Mouse (Mus musculus) stomach, embryonic 16.5 days (tissue): ENCODE data around the gene Calu. TPM values are rescaled to one million over a fixed set of nuclear protein-coding genes. Genes with fewer than 3 reads are reported as not detected.
A peak's percentile ranks its signal among the peaks of the same experiment; 100 is the strongest.

Experiments
- ATAC-seq: fragments of 200-750 bp; cut with Nextera tagmentation; 2 replicates; pipeline ENCODE4 v1.8.0; 2017; ENCODE audit warnings: moderate number of reproducible peaks, moderate TSS enrichment; ENCODE audit not compliant: insufficient read depth, low FRiP score
- H3K27ac ChIP-seq: fragments of 300-500 bp; sonication (generic); 2 replicates; pipeline ENCODE4 v1.5.1; 2014; ENCODE audit warnings: low read length
- H3K27me3 ChIP-seq: fragments of 300-500 bp; sonication (generic); 2 replicates; pipeline ENCODE4 v1.6.1; 2014; ENCODE audit warnings: low read length, control low read depth, mixed read lengths; ENCODE audit not compliant: control insufficient read depth, insufficient read depth
- H3K36me3 ChIP-seq: fragments of 300-500 bp; sonication (generic); 2 replicates; pipeline ENCODE4 v1.6.1; 2014; ENCODE audit warnings: low read length; ENCODE audit not compliant: control insufficient read depth, insufficient read depth
- H3K4me1 ChIP-seq: fragments of 300-500 bp; sonication (generic); 2 replicates; pipeline ENCODE4 v1.6.1; 2014; ENCODE audit warnings: low read length, control low read depth, mixed read lengths; ENCODE audit not compliant: control insufficient read depth, insufficient read depth
- H3K4me2 ChIP-seq: fragments of 300-500 bp; sonication (generic); 2 replicates; pipeline ENCODE4 v1.6.1; 2014; ENCODE audit warnings: low read depth, low read length, mixed read lengths
- H3K4me3 ChIP-seq: fragments of 300-500 bp; sonication (generic); replicated peaks from 2 replicates; pipeline ENCODE4 v1.5.1; 2014; ENCODE audit warnings: mild to moderate bottlenecking, low read length
- H3K9ac ChIP-seq: fragments of 300-500 bp; sonication (generic); 2 replicates; pipeline ENCODE4 v1.6.1; 2014; ENCODE audit warnings: low read length
- H3K9me3 ChIP-seq: fragments of 300-500 bp; sonication (generic); replicated peaks from 2 replicates; pipeline ENCODE4 v1.6.1; 2016; ENCODE audit warnings: low read length, control low read depth; ENCODE audit not compliant: control insufficient read depth
- WGBS: fragments of 180-500 bp; shearing (Covaris S2); extraction: QIAGEN DNeasy Blood & Tissue Kit; methylation state at CpG from one replicate; pipeline ENCODE4 v1.1.7; 2014; 5-methylcytosine and 5-hydroxymethylcytosine counted together
- polyA plus RNA-seq: library from polyadenylated mRNA; unstranded; fragments of >200 nt; fragmentation: Nextera tagmentation; extraction: Ambion mirVana; gene quantifications from 2 replicates; pipeline ENCODE4 v1.2.1, GENCODE M21; 2015

Gene Calu
- polyA plus RNA-seq, 1 experiment from 2014 or later, result 391 TPM

DNA sequence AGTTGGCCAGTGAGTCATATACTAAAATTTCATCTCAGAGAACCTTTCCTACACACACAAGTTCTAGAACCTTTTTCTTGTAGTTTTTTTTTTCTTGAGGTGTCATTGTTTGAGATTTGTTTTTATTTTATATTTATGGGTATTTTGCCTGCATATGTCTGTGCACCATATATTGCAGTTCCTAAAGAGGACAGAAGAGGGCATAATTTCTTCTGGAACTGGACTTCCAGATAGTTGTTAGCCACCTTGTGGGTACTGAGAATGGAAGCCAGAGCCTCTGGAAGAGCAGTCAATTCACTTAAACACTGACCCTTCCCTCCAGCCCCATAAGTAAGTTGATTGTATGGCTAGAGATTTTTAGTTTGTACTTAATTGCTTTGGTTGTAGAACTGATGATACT is 3.7 kb downstream of the Calu start:
- Histone ChIP-seq H3K4me1 (peaks cover 14% of the 10 kb centered on the region), H3K4me2 (no peak overlapping the region), H3K9ac (no peak overlapping the region), H3K27me3 (no peaks in the 10 kb centered on the region), H3K9me3 (no peaks in the 10 kb centered on the region), H3K36me3 (no peaks in the 10 kb centered on the region; the same call in 1 of the 2 replicates), H3K27ac (no peak overlapping the region), H3K4me3 (no peak overlapping the region)
- ATAC-seq, result no peak

DNA sequence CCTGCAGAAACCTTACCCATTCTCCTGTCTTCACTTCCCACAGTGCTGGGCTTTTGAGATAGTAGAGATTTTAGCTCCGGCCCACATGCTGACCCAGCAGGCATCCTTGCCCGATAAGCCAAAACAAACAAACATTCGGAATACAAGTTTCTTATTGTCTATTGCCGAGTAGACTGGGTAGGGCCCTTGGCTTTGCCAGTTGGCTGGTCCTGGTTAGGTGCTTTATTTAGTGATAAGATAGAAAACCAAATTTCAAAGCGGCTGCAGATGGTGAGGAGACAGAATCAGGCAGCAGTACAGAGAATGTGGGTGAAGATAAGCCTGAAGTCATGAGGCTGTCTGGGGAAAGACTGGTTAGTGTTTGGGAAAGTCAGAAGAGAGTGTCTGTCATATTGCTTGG is 4.9 kb downstream of the Calu start:
- no peaks in the 10 kb centered on the region for H3K9me3 ChIP-seq
- no peak overlapping the region for H3K4me3 ChIP-seq
- H3K36me3 ChIP-seq, result peaks cover 4% of the 10 kb centered on the region; the same call in 1 of the 2 replicates
- 48% methylated on average over 5 of the region's 5 CpGs for WGBS
- no peak overlapping the region for H3K4me2 ChIP-seq
- ATAC-seq, result no peak
- H3K27me3 ChIP-seq, result no peaks in the 10 kb centered on the region
- H3K9ac ChIP-seq, result no peak overlapping the region
- H3K4me1 ChIP-seq, result peaks cover 14% of the 10 kb centered on the region
- H3K27ac ChIP-seq, result no peak overlapping the region

DNA sequence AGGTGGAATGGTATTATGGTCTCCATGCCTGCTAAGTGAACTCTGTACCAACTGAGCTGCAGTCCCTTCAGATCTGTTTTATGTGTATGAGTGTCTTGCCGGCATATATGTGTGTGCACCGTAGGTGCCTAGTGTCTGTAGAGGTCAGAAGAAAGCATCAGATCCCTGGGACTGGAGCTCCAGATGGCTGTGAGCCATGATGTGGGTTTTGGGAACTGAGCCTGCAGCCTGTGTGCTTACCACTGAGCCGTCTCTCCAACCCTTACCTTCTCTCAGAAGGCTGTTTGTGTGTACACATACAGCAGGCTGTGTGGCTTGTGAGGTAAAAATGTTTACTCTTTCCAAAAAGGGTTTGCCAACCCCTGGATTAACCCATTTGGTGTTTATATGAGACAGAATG is 11.5 kb downstream of the Calu start:
- no peaks in the 10 kb centered on the region for H3K27me3 ChIP-seq
- no peaks in the 10 kb centered on the region for H3K9me3 ChIP-seq
- no peak overlapping the region for H3K4me3 ChIP-seq
- H3K9ac ChIP-seq, result no peak overlapping the region
- peaks cover 4% of the 10 kb centered on the region; the same call in 1 of the 2 replicates for H3K36me3 ChIP-seq
- no peak for ATAC-seq
- H3K4me1 ChIP-seq, result no peaks in the 10 kb centered on the region
- no peak overlapping the region for H3K4me2 ChIP-seq
- H3K27ac ChIP-seq, result no peak overlapping the region
- 85% methylated on average over 3 of the region's 3 CpGs for WGBS

DNA sequence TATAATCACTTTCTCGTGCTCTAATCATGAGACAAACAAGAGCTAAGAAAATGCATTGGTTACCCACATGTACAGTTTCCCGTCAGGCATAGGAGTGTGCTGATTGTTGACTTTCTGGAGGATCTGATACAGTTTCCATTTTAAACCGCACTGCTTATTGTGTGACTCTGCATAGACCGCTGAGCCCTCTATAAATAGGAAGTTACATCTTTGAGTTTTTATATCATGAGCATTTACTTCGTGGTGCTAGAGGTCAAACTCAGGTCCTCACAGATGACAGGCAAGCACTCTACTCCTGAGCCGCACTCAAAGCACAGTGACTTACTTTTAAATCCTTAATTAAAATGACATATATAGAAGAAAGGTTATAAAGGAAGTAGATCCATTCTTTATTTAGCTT is 12.3 kb downstream of the Calu start:
- Histone ChIP-seq H3K27ac (no peak overlapping the region), H3K4me3 (no peak overlapping the region), H3K36me3 (peaks cover 4% of the 10 kb centered on the region; the same call in 1 of the 2 replicates), H3K9ac (no peak overlapping the region), H3K4me1 (no peaks in the 10 kb centered on the region), H3K27me3 (no peaks in the 10 kb centered on the region), H3K4me2 (no peak overlapping the region), H3K9me3 (no peaks in the 10 kb centered on the region)
- 75% methylated on average over 6 of the region's 6 CpGs for WGBS
- no peak for ATAC-seq

- no peak overlapping the region for H3K4me3 ChIP-seq
- H3K27me3 ChIP-seq, result no peaks in the 10 kb centered on the region
- no peak overlapping the region for H3K9ac ChIP-seq
- H3K9me3 ChIP-seq, result no peaks in the 10 kb centered on the region
- H3K4me2 ChIP-seq, result no peak overlapping the region
- WGBS, result 61% methylated on average over 7 of the region's 7 CpGs
- ATAC-seq, result no peak
- H3K27ac ChIP-seq, result peak overlapping the region; percentile 47
- H3K4me1 ChIP-seq, result no peaks in the 10 kb centered on the region
- peaks cover 13% of the 10 kb centered on the region for H3K36me3 ChIP-seq
Measured at GRCm38 (mm10) chr6:29362246-29363128, 14.6 kb downstream of the Calu start.

GRCm38 (mm10) chr6:29363129-29363515 is 15.3 kb downstream of the Calu start:
- H3K9me3 ChIP-seq, result no peaks in the 10 kb centered on the region
- peaks cover 16% of the 10 kb centered on the region for H3K36me3 ChIP-seq
- ATAC-seq, result no peak
- H3K4me2 ChIP-seq, result no peak overlapping the region
- WGBS, result 87% methylated on average over 3 of the region's 3 CpGs
- peak overlapping the region; percentile 47; the same call in 1 of the 2 replicates for H3K27ac ChIP-seq
- no peak overlapping the region for H3K9ac ChIP-seq
- H3K4me1 ChIP-seq, result no peaks in the 10 kb centered on the region
- H3K27me3 ChIP-seq, result no peaks in the 10 kb centered on the region
- H3K4me3 ChIP-seq, result no peak overlapping the region

DNA sequence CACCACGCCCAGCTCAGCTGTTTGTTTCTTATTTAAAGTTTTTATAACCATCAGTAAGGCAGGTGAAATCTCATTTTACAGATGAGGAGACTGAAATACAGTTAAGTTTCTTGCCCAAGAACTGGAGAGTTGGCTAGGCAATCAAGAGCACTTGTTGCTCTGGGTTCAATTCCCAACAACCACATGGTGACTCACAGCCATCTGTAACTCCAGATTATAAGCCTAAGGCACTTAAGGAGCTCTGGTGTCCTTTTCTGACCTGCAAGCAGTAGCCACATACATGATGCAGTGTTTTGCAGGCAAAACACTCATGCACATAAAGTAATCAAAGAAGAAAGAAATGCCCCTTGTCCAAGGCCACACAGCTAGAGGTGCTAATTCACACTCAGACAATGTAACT is 17.4 kb downstream of the Calu start:
- 91% methylated on average over 1 of the region's 1 CpGs for WGBS
- H3K27ac ChIP-seq, result no peak overlapping the region
- no peaks in the 10 kb centered on the region for H3K4me1 ChIP-seq
- H3K4me3 ChIP-seq, result no peak overlapping the region
- no peaks in the 10 kb centered on the region for H3K27me3 ChIP-seq
- H3K36me3 ChIP-seq, result peaks cover 16% of the 10 kb centered on the region
- no peak for ATAC-seq
- H3K4me2 ChIP-seq, result no peak overlapping the region
- H3K9me3 ChIP-seq, result no peaks in the 10 kb centered on the region
- no peak overlapping the region for H3K9ac ChIP-seq

DNA sequence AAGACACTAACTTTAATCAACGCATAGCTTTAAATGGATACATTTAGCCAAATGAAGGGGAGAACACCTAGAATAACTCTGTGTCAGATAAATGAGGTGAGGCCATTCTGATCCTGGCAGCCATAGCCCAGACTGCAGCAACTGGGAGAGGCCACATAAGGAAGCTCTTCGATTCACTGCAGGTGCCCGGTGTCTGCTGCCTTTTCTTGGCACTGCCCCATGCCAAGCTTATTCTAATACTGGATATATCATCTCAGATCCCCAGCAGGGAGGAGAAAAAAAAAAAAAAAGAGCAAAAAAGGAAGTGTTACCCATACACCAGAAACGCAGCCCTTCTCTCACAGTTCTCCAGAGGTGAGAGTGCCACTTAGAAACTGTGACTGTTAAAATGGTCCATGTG is 29.5 kb downstream of the Calu start:
- no peaks in the 10 kb centered on the region for H3K9me3 ChIP-seq
- 88% methylated on average over 4 of the region's 4 CpGs for WGBS
- ATAC-seq, result no peak
- H3K4me2 ChIP-seq, result no peak overlapping the region
- no peak overlapping the region for H3K27ac ChIP-seq
- no peaks in the 10 kb centered on the region for H3K4me1 ChIP-seq
- no peak overlapping the region for H3K9ac ChIP-seq
- H3K4me3 ChIP-seq, result no peak overlapping the region
- H3K36me3 ChIP-seq, result peaks cover 23% of the 10 kb centered on the region
- H3K27me3 ChIP-seq, result no peaks in the 10 kb centered on the region

GRCm38 (mm10) chr6:29378678-29379077 is 30.8 kb downstream of the Calu start:
- Histone ChIP-seq H3K9ac (no peak overlapping the region), H3K27me3 (no peaks in the 10 kb centered on the region), H3K4me2 (no peak overlapping the region), H3K4me1 (no peaks in the 10 kb centered on the region), H3K27ac (no peak overlapping the region), H3K4me3 (no peak overlapping the region), H3K36me3 (peaks cover 19% of the 10 kb centered on the region), H3K9me3 (no peaks in the 10 kb centered on the region)
- no peak for ATAC-seq
- 90% methylated on average over 10 of the region's 10 CpGs for WGBS
